Mouse (Mus musculus) ES-E14 (cell line): Measurements from ENCODE around the gene Snx15. TPM values are rescaled to one million over a fixed set of nuclear protein-coding genes. Genes with fewer than 3 reads are reported as not detected.
"Not testable (repeated sequence)": the region's sequence is repeated elsewhere in the genome, so short reads cannot be mapped to it uniquely, and the experiment has no call there.

Experiments
- DNase-seq: peaks from one replicate; pipeline ENCODE4 v3.0.0-alpha.2; 2013; ENCODE audit warnings: low read depth, low spot score
- H3K27ac ChIP-seq: 2 replicates; pipeline ENCODE4 v1.5.1; 2012; ENCODE audit warnings: low read depth, mild to moderate bottlenecking, low read length, moderate library complexity, mixed read lengths; ENCODE audit not compliant: poor library complexity, insufficient read depth, severe bottlenecking
- H3K36me3 ChIP-seq: 2 replicates; pipeline ENCODE4 v1.6.1; 2012; ENCODE audit warnings: mild to moderate bottlenecking, low read length, moderate library complexity, mixed read lengths; ENCODE audit not compliant: control insufficient read depth, poor library complexity, insufficient read depth, severe bottlenecking
- H3K4me1 ChIP-seq, 2 experiments: fragments of 150-350 bp in 1 of 2; sonication (generic) in 1 of 2; 2 replicates each; pipeline ENCODE4 v1.6.1; 2012; ENCODE audit warnings: low read length in 2 of 2, mild to moderate bottlenecking in 1 of 2, mixed read lengths in 1 of 2; ENCODE audit not compliant: control insufficient read depth in 2 of 2, insufficient read depth in 2 of 2, poor library complexity in 1 of 2
- H3K4me3 ChIP-seq, 2 experiments: fragments of 150-350 bp in 1 of 2; sonication (generic) in 1 of 2; 2 replicates each; pipeline ENCODE4 v1.5.1; 2012; ENCODE audit warnings: low read length in 2 of 2, low read depth in 1 of 2, mild to moderate bottlenecking in 1 of 2, mixed read lengths in 1 of 2; ENCODE audit not compliant: insufficient read depth in 1 of 2, poor library complexity in 1 of 2, severe bottlenecking in 1 of 2
- H3K9ac ChIP-seq: 2 replicates; pipeline ENCODE4 v1.6.1; 2012; ENCODE audit warnings: low read depth, mild to moderate bottlenecking, low read length, mixed read lengths; ENCODE audit not compliant: poor library complexity, insufficient read depth, severe bottlenecking
- H3K9me3 ChIP-seq: fragments of 150-350 bp; sonication (generic); 2 replicates; pipeline ENCODE4 v1.6.1; 2012; ENCODE audit warnings: low read depth, mild to moderate bottlenecking, low read length; ENCODE audit not compliant: control insufficient read depth, insufficient read depth
- CHD2 ChIP-seq: IDR thresholded peaks from 2 replicates; pipeline ENCODE4 v1.6.1; 2014; ENCODE audit warnings: mild to moderate bottlenecking, low read depth, low read length, inconsistent platforms
- HCFC1 ChIP-seq: IDR thresholded peaks from 2 replicates; pipeline ENCODE4 v1.6.1; 2012; ENCODE audit warnings: low read length, inconsistent platforms, borderline replicate concordance; ENCODE audit not compliant: insufficient read depth
- MAFK ChIP-seq: IDR thresholded peaks from 2 replicates; pipeline ENCODE4 v1.6.1; 2014; ENCODE audit warnings: mild to moderate bottlenecking, low read depth, low read length, inconsistent platforms; ENCODE audit not compliant: insufficient read depth
- ZC3H11A ChIP-seq: IDR thresholded peaks from 2 replicates; pipeline ENCODE4 v1.6.1; 2012; ENCODE audit warnings: low read depth, mild to moderate bottlenecking, inconsistent platforms, low read length, borderline replicate concordance
- ZNF384 ChIP-seq: IDR thresholded peaks from 2 replicates; pipeline ENCODE4 v1.6.1; 2012; ENCODE audit warnings: low read depth, low read length, inconsistent platforms
- in situ Hi-C, 2 experiments: fragments of 600-800 bp; cut with MboI; formaldehyde crosslinking; loops; one replicate each; pipeline ENCODE4 v1.15.1; 2025; ENCODE audit warnings: low sequenced_read_pairs in 2 of 2, inconsistent platforms in 1 of 2; ENCODE audit not compliant: unreplicated experiment in 2 of 2
- total RNA-seq: library from RNA; depleted of rRNA; stranded (reverse); fragments of 300-350 nt; gene quantifications from 2 replicates; pipeline ENCODE4 v1.2.3, GENCODE M21; 2012

The Snx15 gene
- total RNA-seq, 1 experiment, result 11.9 TPM

DNA sequence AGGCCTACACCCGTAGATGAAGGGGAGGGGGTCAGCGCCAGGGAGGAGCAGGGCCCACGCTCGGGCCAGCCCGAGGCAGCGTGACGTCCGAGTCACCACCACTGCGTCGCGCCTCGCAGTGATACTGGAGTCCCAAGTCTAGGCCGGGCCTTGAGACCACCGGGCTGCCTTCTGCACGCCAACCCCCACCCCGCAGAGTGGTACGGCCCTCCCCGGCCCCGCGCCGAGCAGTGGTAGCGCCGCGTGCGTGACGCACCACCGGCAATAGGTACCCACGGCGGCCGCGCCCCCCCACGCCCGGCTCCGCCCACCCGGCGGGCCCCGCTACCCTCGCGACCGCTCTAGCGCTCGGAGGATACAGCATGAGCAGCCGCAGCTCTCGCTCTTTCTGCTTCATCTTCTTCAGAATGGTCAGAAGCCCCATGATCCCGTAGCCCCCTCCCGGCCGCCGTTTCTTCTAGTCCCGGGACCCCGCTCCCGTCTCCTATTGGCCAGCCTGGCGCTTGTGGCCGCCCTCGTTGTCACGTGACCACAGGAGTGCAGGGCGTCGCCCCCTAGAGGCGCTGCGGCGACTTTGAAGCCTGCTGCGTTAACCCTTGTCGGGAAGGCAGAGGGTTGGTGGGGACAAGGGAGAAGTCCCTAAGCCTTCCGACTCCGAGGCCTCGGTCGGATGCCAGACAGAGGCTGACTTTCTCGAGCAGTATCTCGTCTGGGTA lies 12.7 kb upstream of the Snx15 start, which contains the start of gene Batf2:
TSS of gene Batf2 (plus strand) at position 306 of the 716 bp plus-strand sequence.
- peak; percentile 91 for DNase-seq
- Histone ChIP-seq H3K4me3 (peak within 1 kb of the TSS; percentile 81 to 83), H3K4me1 (peaks cover 0 to 4% of the 10 kb centered on the region in 2 experiments; a peak in 1 of 4 replicates), H3K9ac (peak within 1 kb of the TSS; percentile 93), H3K9me3 (no peaks in the 10 kb centered on the region), H3K27ac (peak within 1 kb of the TSS; percentile 95), H3K36me3 (peaks cover 9% of the 10 kb centered on the region; the same call in 1 of the 2 replicates)
- in situ Hi-C loops, result no loop called here
- no peak for TF ChIP-seq ZC3H11A
- TF ChIP-seq ZNF384, result no peak
- TF ChIP-seq MAFK, result 0 out of 2 replicates have a peak, but pooled peaks have one; percentile 28
- TF ChIP-seq HCFC1, result peak; percentile 62; the same call in 1 of the 2 replicates
- no peak for TF ChIP-seq CHD2

DNA sequence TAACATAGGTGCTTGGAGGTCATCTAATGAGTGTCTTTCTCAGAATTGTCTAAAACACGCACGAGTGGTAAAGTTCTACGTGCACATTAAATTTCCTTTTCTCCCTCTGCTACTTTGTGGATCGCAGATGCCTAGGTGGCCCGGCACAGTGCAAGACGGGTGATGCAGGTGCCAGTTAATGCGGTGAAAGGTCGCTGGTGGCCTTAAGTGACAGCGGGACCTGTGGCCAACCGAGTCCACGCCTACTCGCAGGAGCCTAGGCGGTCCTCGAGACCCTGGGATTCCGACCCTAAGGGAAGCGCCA lies 12.2 kb upstream of the Snx15 start:
- Histone ChIP-seq H3K36me3 (peaks cover 13% of the 10 kb centered on the region; the same call in 1 of the 2 replicates), H3K27ac (peak overlapping the region; percentile 95; the same call in 1 of the 2 replicates), H3K4me1 (peaks cover 0 to 4% of the 10 kb centered on the region in 2 experiments; a peak in 1 of 4 replicates), H3K4me3 (peak overlapping the region; percentile 81 to 83), H3K9ac (peak overlapping the region; percentile 93), H3K9me3 (no peaks in the 10 kb centered on the region)
- TF ChIP-seq HCFC1 (no peak), ZC3H11A (no peak), MAFK (no peak), CHD2 (no peak), ZNF384 (no peak)
- in situ Hi-C loops, result no loop called here
- no peak for DNase-seq

DNA sequence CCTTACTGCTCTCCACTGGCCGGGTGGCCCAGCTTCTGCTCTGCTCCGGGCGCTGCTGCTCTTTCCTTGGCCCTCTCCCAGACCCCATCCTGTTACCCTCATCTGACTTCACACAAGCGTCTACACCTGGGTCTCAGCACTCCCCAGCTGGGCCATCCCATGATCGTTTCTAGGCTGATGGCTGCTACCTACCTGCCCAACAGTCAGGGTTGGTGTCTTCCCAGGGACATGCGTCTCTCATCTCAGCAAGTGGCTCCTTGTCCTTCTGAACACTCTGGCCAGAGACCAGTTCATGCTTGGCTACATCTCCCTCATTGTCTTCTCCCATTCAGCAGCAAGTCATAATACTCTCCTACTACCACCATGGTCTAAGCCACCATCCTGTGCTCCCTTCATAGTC lies 11.6 kb upstream of the Snx15 start:
- Histone ChIP-seq H3K9me3 (no peaks in the 10 kb centered on the region), H3K4me1 (peaks cover 0 to 4% of the 10 kb centered on the region in 2 experiments; a peak in 1 of 4 replicates), H3K9ac (peak overlapping the region; percentile 30; the same call in 1 of the 2 replicates), H3K36me3 (peaks cover 13% of the 10 kb centered on the region; the same call in 1 of the 2 replicates), H3K4me3 (peak overlapping the region in 1 of 2 experiments; percentile 83; a peak in 1 of 4 replicates), H3K27ac (no peak overlapping the region)
- no peak for DNase-seq
- in situ Hi-C loops, result no loop called here
- TF ChIP-seq MAFK, result no peak
- TF ChIP-seq ZNF384, result no peak
- TF ChIP-seq HCFC1, result no peak
- no peak for TF ChIP-seq CHD2
- TF ChIP-seq ZC3H11A, result no peak

DNA sequence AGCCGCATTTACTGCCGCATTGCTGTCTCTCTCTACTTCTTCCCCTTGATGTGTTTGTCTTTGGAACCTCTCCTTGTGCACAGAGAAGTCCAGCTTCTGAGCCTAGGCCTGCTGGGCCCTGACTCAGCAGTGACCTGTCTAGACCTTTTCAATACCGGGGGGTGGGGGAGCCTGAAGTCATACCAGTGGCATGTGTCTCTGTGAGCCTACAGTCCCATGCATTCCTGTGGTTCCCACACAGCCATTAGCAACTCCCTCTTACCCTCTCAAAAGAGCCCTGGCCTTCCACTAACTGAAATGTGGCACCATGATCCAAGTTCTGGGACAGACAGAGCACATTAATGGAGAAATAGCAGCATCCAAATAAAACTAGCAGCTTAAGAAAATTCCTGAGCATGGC lies 8.3 kb upstream of the Snx15 start:
- Histone ChIP-seq H3K4me1 (peaks cover 0 to 4% of the 10 kb centered on the region in 2 experiments; a peak in 1 of 4 replicates), H3K9ac (no peak overlapping the region), H3K9me3 (no peaks in the 10 kb centered on the region), H3K27ac (no peak overlapping the region), H3K4me3 (no peak overlapping the region), H3K36me3 (peaks cover 13% of the 10 kb centered on the region; the same call in 1 of the 2 replicates)
- no peak for DNase-seq
- in situ Hi-C loops, result no loop called here
- TF ChIP-seq ZC3H11A (no peak), HCFC1 (no peak), ZNF384 (no peak), MAFK (no peak), CHD2 (no peak)

DNA sequence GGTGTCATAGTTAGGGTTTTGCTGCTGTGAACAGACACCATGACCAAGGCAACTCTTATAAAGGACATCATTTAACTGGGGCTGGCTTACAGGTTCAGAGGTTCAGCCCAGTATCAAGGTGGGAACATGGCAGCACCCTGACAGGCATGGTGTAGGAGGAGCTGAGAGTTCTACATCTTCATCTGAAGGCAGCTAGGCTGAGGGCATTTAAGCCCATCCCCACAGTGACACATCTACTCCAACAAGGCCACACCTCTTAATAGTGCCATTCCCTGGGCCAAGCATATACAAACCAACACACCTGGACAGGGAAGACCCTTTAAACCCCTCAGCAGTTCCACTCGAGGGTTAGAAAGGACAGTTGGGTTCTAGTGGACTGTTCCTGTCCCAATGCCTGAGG lies 5.1 kb upstream of the Snx15 start:
- DNase-seq, in situ Hi-C loops, H3K27ac ChIP-seq, H3K9me3 ChIP-seq, H3K4me3 ChIP-seq, H3K9ac ChIP-seq, H3K4me1 ChIP-seq: not testable (repeated sequence)
- peaks cover 11% of the 10 kb centered on the region; the same call in 1 of the 2 replicates for H3K36me3 ChIP-seq
